Mouse (Mus musculus) T-cell, adult 2 months (primary cell): ENCODE measurements around the gene Rap2a.

Experiments used
- DNase-seq: peaks from one replicate; pipeline ENCODE4 v3.0.0; 2022; ENCODE audit warnings: low spot score

Rap2a gene

GRCm38 (mm10) chr14:120477982-120478568 is at the start of gene Rap2a:
TSS of gene Rap2a (plus strand) at chr14:120478444.
- DNase-seq = peak; percentile 97

- DNase-seq = no peak
Measured at GRCm38 (mm10) chr14:120428497-120428896, 49.7 kb upstream of the Rap2a start.

- DNase-seq = peak; percentile 3
Measured at GRCm38 (mm10) chr14:120432773-120433172, 45.5 kb upstream of the Rap2a start.

GRCm38 (mm10) chr14:120433931-120434398 is 44.3 kb upstream of the Rap2a start:
- no peak for DNase-seq

GRCm38 (mm10) chr14:120434831-120435230 is 43.4 kb upstream of the Rap2a start:
- DNase-seq = no peak

GRCm38 (mm10) chr14:120440716-120441115 is 37.5 kb upstream of the Rap2a start:
- DNase-seq = no peak

- DNase-seq = no peak
Measured at GRCm38 (mm10) chr14:120441256-120441655, 37.0 kb upstream of the Rap2a start.

- no peak for DNase-seq
Measured at GRCm38 (mm10) chr14:120441836-120442235, 36.4 kb upstream of the Rap2a start.

GRCm38 (mm10) chr14:120454221-120454620 is 24.0 kb upstream of the Rap2a start:
- DNase-seq = no peak

- no peak for DNase-seq
Measured at GRCm38 (mm10) chr14:120463938-120464727, 14.1 kb upstream of the Rap2a start.

GRCm38 (mm10) chr14:120466816-120467215 is 11.4 kb upstream of the Rap2a start:
- DNase-seq = no peak

- no peak for DNase-seq
Measured at GRCm38 (mm10) chr14:120469126-120469790, 9.0 kb upstream of the Rap2a start.

GRCm38 (mm10) chr14:120476186-120476697 is 2.0 kb upstream of the Rap2a start:
- DNase-seq = no peak

- DNase-seq = peak; percentile 97
Measured at GRCm38 (mm10) chr14:120477288-120477981, 809 bp upstream of the Rap2a start.

GRCm38 (mm10) chr14:120478641-120479341 is 547 bp downstream of the Rap2a start:
- DNase-seq = no peak

GRCm38 (mm10) chr14:120480341-120480900 is 2.2 kb downstream of the Rap2a start:
- no peak for DNase-seq

GRCm38 (mm10) chr14:120480927-120481326 is 2.7 kb downstream of the Rap2a start:
- DNase-seq = no peak

- DNase-seq = no peak
Measured at GRCm38 (mm10) chr14:120484561-120484960, 6.3 kb downstream of the Rap2a start.

GRCm38 (mm10) chr14:120496284-120496683 is 18.0 kb downstream of the Rap2a start:
- DNase-seq = no peak

- no peak for DNase-seq
Measured at GRCm38 (mm10) chr14:120496827-120497226, 18.6 kb downstream of the Rap2a start.

GRCm38 (mm10) chr14:120499096-120499495 is 20.9 kb downstream of the Rap2a start:
- no peak for DNase-seq
